Mouse (Mus musculus): ENCODE measurements around the gene Abcb1b.

GRCm38 (mm10) chr5:8902141-8902817 is 104.3 kb downstream of the Abcb1b start:
- TF ChIP-seq CTCF (IDR thresholded peaks at IDR 0.05; ENCODE audit: borderline replicate concordance, insufficient read depth, low read depth, low read length) (no peak), POLR2A (IDR thresholded peaks at IDR 0.05; ENCODE audit: borderline replicate concordance, insufficient read depth, low read length) (no peak)

Measured in cerebellum, adult 2 months (tissue).